Mouse (Mus musculus): ENCODE data around the gene Ccl7.

The Ccl7 gene

GRCm38 (mm10) chr11:82035857-82036256 lies 9.7 kb upstream of the Ccl7 start:
- no peak for DNase-seq

GRCm38 (mm10) chr11:82038535-82038934 lies 7.0 kb upstream of the Ccl7 start, which contains the start of gene Gm17268:
Gene Gm17268 (minus strand): TSS chr11:82038562.
- DNase-seq, result no peak

GRCm38 (mm10) chr11:82039132-82039660 lies 6.3 kb upstream of the Ccl7 start:
- no peak for DNase-seq

GRCm38 (mm10) chr11:82041671-82042080 lies 3.8 kb upstream of the Ccl7 start:
- DNase-seq, result no peak

GRCm38 (mm10) chr11:82047746-82048415 lies 2.4 kb downstream of the Ccl7 start:
- DNase-seq, result no peak

- no peak for DNase-seq
These were observed 8.3 kb downstream of the Ccl7 start for GRCm38 (mm10) chr11:82053849-82054248.

- DNase-seq, result peak; percentile 31
These were observed 12.1 kb downstream of the Ccl7 start, which contains the start of gene Ccl11 for GRCm38 (mm10) chr11:82057646-82058045. Gene Ccl11 (plus strand): TSS chr11:82057823.

- no peak for DNase-seq
These were observed 16.7 kb downstream of the Ccl7 start for GRCm38 (mm10) chr11:82062226-82062625.

- no peak for DNase-seq
These were observed 17.9 kb downstream of the Ccl7 start for GRCm38 (mm10) chr11:82063454-82063853.

GRCm38 (mm10) chr11:82066953-82067571 lies 21.6 kb downstream of the Ccl7 start:
- DNase-seq, result no peak

- no peak for DNase-seq
These were observed 25.6 kb downstream of the Ccl7 start for GRCm38 (mm10) chr11:82071076-82071475.

GRCm38 (mm10) chr11:82072374-82072773 lies 26.9 kb downstream of the Ccl7 start:
- no peak for DNase-seq

GRCm38 (mm10) chr11:82072984-82073383 lies 27.5 kb downstream of the Ccl7 start:
- DNase-seq, result no peak

- no peak for DNase-seq
These were observed 28.2 kb downstream of the Ccl7 start for GRCm38 (mm10) chr11:82073686-82074085.

- DNase-seq, result no peak
These were observed 31.5 kb downstream of the Ccl7 start for GRCm38 (mm10) chr11:82077031-82077430.

GRCm38 (mm10) chr11:82078136-82078730 lies 32.7 kb downstream of the Ccl7 start:
- DNase-seq, result no peak

GRCm38 (mm10) chr11:82080865-82081264 lies 35.4 kb downstream of the Ccl7 start:
- DNase-seq, result no peak

GRCm38 (mm10) chr11:82084360-82084759 lies 38.8 kb downstream of the Ccl7 start:
- DNase-seq, result no peak
